Mouse (Mus musculus): ENCODE measurements around the gene H2-M10.6.
"Not testable (repeated sequence)": the region's sequence is repeated elsewhere in the genome, so short reads cannot be mapped to it uniquely, and the experiment has no call there.

GRCm38 (mm10) chr17:36764244-36764643, 47.7 kb upstream of the H2-M10.6 start:
- TF ChIP-seq FLI1 (IDR thresholded peaks at IDR 0.05; ENCODE audit: low read length); GATA1 (IDR thresholded peaks at IDR 0.05; ENCODE audit: borderline replicate concordance, low read length): not testable (repeated sequence)

Data from megakaryocyte, embryonic 14.5 days (primary cell).